Mouse (Mus musculus): ENCODE results near the gene Gast. TPM values are rescaled to one million over a fixed set of nuclear protein-coding genes. Genes with fewer than 3 reads are reported as not detected.
"Not testable (repeated sequence)": the region's sequence is repeated elsewhere in the genome, so short reads cannot be mapped to it uniquely, and the experiment has no call there.

The Gast gene
- polyA plus RNA-seq, 1 experiment = not detected

DNA sequence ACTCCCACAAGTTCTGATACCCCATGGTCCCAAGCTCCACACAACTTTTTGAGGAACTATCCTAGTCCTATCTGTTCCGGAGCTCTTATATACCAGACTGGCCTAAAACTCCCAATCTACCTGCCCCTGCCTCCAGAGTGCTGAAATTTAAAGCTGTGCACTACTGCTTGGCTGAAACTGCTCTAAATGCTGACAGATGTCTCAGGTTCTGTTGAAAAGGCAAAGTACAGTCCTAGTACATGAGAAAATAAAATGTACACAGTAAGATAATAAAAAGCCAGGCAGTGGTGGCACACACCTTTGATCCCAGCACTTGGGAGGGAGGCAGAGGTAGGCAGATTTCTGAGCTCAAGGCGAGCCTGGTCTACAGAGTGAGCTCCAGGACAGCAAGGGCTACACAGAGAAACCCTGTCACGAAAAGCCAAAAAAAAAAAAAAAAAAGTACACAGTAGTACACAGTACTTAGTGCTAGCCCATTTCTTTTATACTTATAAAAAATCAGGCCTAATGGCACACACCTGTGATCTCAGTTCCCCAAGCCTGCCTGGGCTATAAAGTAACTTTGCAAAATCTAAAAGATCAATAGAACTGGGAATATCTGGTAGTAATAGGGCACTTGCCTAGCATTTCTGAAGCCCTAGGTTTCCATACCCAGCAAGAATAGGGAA lies 11.5 kb upstream of the Gast start:
- Histone ChIP-seq H3K4me1 (ENCODE audit: control insufficient read depth, insufficient read depth, low read length) (no peaks in the 10 kb centered on the region), H3K9ac (ENCODE audit: low read depth, poor library complexity, severe bottlenecking) (peak overlapping the region; percentile 71), H3K9me3 (replicated peaks; ENCODE audit: control insufficient read depth, insufficient read depth, low read length, poor library complexity, severe bottlenecking) (no peaks in the 10 kb centered on the region), H3K4me3 (ENCODE audit: low read depth, low read length) (no peak overlapping the region), H3K36me3 (ENCODE audit: control insufficient read depth, insufficient read depth, low read length, poor library complexity, severe bottlenecking) (peaks cover 22% of the 10 kb centered on the region), H3K27me3 (ENCODE audit: control insufficient read depth, insufficient read depth, low read length, poor library complexity, severe bottlenecking) (no peaks in the 10 kb centered on the region), H3K27ac (ENCODE audit: insufficient read depth, low read length) (peak overlapping the region; percentile 59)
- TF ChIP-seq EP300 (IDR thresholded peaks at IDR 0.05; ENCODE audit: insufficient read depth, low read depth, low read length) = no peak
- TF ChIP-seq POLR2A (IDR thresholded peaks at IDR 0.05; ENCODE audit: insufficient read depth, low read length) = no peak

- Histone ChIP-seq H3K9me3 (replicated peaks; ENCODE audit: control insufficient read depth, insufficient read depth, low read length, poor library complexity, severe bottlenecking) (no peaks in the 10 kb centered on the region), H3K9ac (ENCODE audit: low read depth, poor library complexity, severe bottlenecking) (no peak overlapping the region), H3K4me3 (ENCODE audit: low read depth, low read length) (no peak overlapping the region), H3K36me3 (ENCODE audit: control insufficient read depth, insufficient read depth, low read length, poor library complexity, severe bottlenecking) (peaks cover 22% of the 10 kb centered on the region), H3K27ac (ENCODE audit: insufficient read depth, low read length) (no peak overlapping the region), H3K4me1 (ENCODE audit: control insufficient read depth, insufficient read depth, low read length) (no peaks in the 10 kb centered on the region), H3K27me3 (ENCODE audit: control insufficient read depth, insufficient read depth, low read length, poor library complexity, severe bottlenecking) (no peaks in the 10 kb centered on the region)
- TF ChIP-seq EP300 (IDR thresholded peaks at IDR 0.05; ENCODE audit: insufficient read depth, low read depth, low read length) = no peak
- peak; percentile 62 for TF ChIP-seq CTCF (IDR thresholded peaks at IDR 0.05; ENCODE audit: low read depth, low read length)
- no peak for TF ChIP-seq POLR2A (IDR thresholded peaks at IDR 0.05; ENCODE audit: insufficient read depth, low read length)
These were observed 10.6 kb upstream of the Gast start for GRCm38 (mm10) chr11:100323578-100323977.

GRCm38 (mm10) chr11:100325062-100325629 lies 9.1 kb upstream of the Gast start:
- TF ChIP-seq CTCF (IDR thresholded peaks at IDR 0.05; ENCODE audit: low read depth, low read length) (no peak), POLR2A (IDR thresholded peaks at IDR 0.05; ENCODE audit: insufficient read depth, low read length) (no peak), EP300 (IDR thresholded peaks at IDR 0.05; ENCODE audit: insufficient read depth, low read depth, low read length) (no peak)
- no peak overlapping the region for H3K27ac ChIP-seq (ENCODE audit: insufficient read depth, low read length)
- H3K36me3 ChIP-seq (ENCODE audit: control insufficient read depth, insufficient read depth, low read length, poor library complexity, severe bottlenecking) = peaks cover 22% of the 10 kb centered on the region
- no peaks in the 10 kb centered on the region for H3K4me1 ChIP-seq (ENCODE audit: control insufficient read depth, insufficient read depth, low read length)
- no peaks in the 10 kb centered on the region for H3K27me3 ChIP-seq (ENCODE audit: control insufficient read depth, insufficient read depth, low read length, poor library complexity, severe bottlenecking)
- H3K9ac ChIP-seq (ENCODE audit: low read depth, poor library complexity, severe bottlenecking) = no peak overlapping the region
- no peaks in the 10 kb centered on the region for H3K9me3 ChIP-seq (replicated peaks; ENCODE audit: control insufficient read depth, insufficient read depth, low read length, poor library complexity, severe bottlenecking)
- H3K4me3 ChIP-seq (ENCODE audit: low read depth, low read length) = no peak overlapping the region

DNA sequence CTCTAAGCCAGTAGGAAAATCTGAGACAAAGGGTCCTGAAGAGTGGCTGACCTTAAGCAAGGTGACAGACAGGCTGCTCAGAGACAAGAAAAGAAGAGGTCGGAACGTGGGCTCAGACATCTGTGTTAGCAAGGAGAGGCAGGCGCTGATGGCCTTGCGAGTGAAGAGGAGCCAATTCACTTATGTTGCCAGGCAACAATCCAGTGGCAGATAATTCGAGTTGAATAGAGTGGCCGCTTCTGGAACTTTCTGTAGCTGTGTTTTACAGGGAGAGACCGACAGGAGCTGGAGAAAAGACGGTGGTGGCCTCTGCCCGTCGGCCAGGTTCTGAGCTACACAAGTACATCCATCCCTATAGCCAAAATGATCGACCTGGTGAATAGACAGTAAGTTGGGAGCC lies 6.9 kb upstream of the Gast start:
- H3K9ac ChIP-seq (ENCODE audit: low read depth, poor library complexity, severe bottlenecking) = no peak overlapping the region
- no peaks in the 10 kb centered on the region for H3K4me1 ChIP-seq (ENCODE audit: control insufficient read depth, insufficient read depth, low read length)
- H3K36me3 ChIP-seq (ENCODE audit: control insufficient read depth, insufficient read depth, low read length, poor library complexity, severe bottlenecking) = peaks cover 6% of the 10 kb centered on the region
- no peaks in the 10 kb centered on the region for H3K9me3 ChIP-seq (replicated peaks; ENCODE audit: control insufficient read depth, insufficient read depth, low read length, poor library complexity, severe bottlenecking)
- no peak overlapping the region for H3K27ac ChIP-seq (ENCODE audit: insufficient read depth, low read length)
- H3K4me3 ChIP-seq (ENCODE audit: low read depth, low read length) = no peak overlapping the region
- TF ChIP-seq CTCF (IDR thresholded peaks at IDR 0.05; ENCODE audit: low read depth, low read length) (no peak), POLR2A (IDR thresholded peaks at IDR 0.05; ENCODE audit: insufficient read depth, low read length) (no peak), EP300 (IDR thresholded peaks at IDR 0.05; ENCODE audit: insufficient read depth, low read depth, low read length) (no peak)
- H3K27me3 ChIP-seq (ENCODE audit: control insufficient read depth, insufficient read depth, low read length, poor library complexity, severe bottlenecking) = no peaks in the 10 kb centered on the region

GRCm38 (mm10) chr11:100327761-100328160 lies 6.4 kb upstream of the Gast start:
- H3K9me3 ChIP-seq (replicated peaks; ENCODE audit: control insufficient read depth, insufficient read depth, low read length, poor library complexity, severe bottlenecking) = no peaks in the 10 kb centered on the region
- no peak overlapping the region for H3K27ac ChIP-seq (ENCODE audit: insufficient read depth, low read length)
- no peaks in the 10 kb centered on the region for H3K27me3 ChIP-seq (ENCODE audit: control insufficient read depth, insufficient read depth, low read length, poor library complexity, severe bottlenecking)
- H3K4me3 ChIP-seq (ENCODE audit: low read depth, low read length) = no peak overlapping the region
- no peaks in the 10 kb centered on the region for H3K4me1 ChIP-seq (ENCODE audit: control insufficient read depth, insufficient read depth, low read length)
- no peak for TF ChIP-seq POLR2A (IDR thresholded peaks at IDR 0.05; ENCODE audit: insufficient read depth, low read length)
- TF ChIP-seq EP300 (IDR thresholded peaks at IDR 0.05; ENCODE audit: insufficient read depth, low read depth, low read length) = no peak
- no peak for TF ChIP-seq CTCF (IDR thresholded peaks at IDR 0.05; ENCODE audit: low read depth, low read length)
- peaks cover 2% of the 10 kb centered on the region; the same call in 1 of the 2 replicates for H3K36me3 ChIP-seq (ENCODE audit: control insufficient read depth, insufficient read depth, low read length, poor library complexity, severe bottlenecking)
- no peak overlapping the region for H3K9ac ChIP-seq (ENCODE audit: low read depth, poor library complexity, severe bottlenecking)

- Histone ChIP-seq H3K27ac (ENCODE audit: insufficient read depth, low read length) (no peak overlapping the region), H3K27me3 (ENCODE audit: control insufficient read depth, insufficient read depth, low read length, poor library complexity, severe bottlenecking) (no peaks in the 10 kb centered on the region), H3K4me3 (ENCODE audit: low read depth, low read length) (peak overlapping the region; percentile 36), H3K4me1 (ENCODE audit: control insufficient read depth, insufficient read depth, low read length) (peaks cover 3% of the 10 kb centered on the region), H3K9ac (ENCODE audit: low read depth, poor library complexity, severe bottlenecking) (peak overlapping the region; percentile 7; the same call in 1 of the 2 replicates), H3K36me3 (ENCODE audit: control insufficient read depth, insufficient read depth, low read length, poor library complexity, severe bottlenecking) (no peaks in the 10 kb centered on the region), H3K9me3 (replicated peaks; ENCODE audit: control insufficient read depth, insufficient read depth, low read length, poor library complexity, severe bottlenecking) (no peaks in the 10 kb centered on the region)
- TF ChIP-seq EP300 (IDR thresholded peaks at IDR 0.05; ENCODE audit: insufficient read depth, low read depth, low read length) = no peak
- TF ChIP-seq CTCF (IDR thresholded peaks at IDR 0.05; ENCODE audit: low read depth, low read length) = no peak
- TF ChIP-seq POLR2A (IDR thresholded peaks at IDR 0.05; ENCODE audit: insufficient read depth, low read length) = no peak
These were observed 4.0 kb upstream of the Gast start for GRCm38 (mm10) chr11:100330235-100330634.

GRCm38 (mm10) chr11:100330816-100331375 lies 3.3 kb upstream of the Gast start:
- not testable (repeated sequence) for H3K4me1 ChIP-seq (ENCODE audit: control insufficient read depth, insufficient read depth, low read length); H3K9me3 ChIP-seq (replicated peaks; ENCODE audit: control insufficient read depth, insufficient read depth, low read length, poor library complexity, severe bottlenecking); H3K36me3 ChIP-seq (ENCODE audit: control insufficient read depth, insufficient read depth, low read length, poor library complexity, severe bottlenecking); H3K4me3 ChIP-seq (ENCODE audit: low read depth, low read length); H3K27ac ChIP-seq (ENCODE audit: insufficient read depth, low read length); H3K27me3 ChIP-seq (ENCODE audit: control insufficient read depth, insufficient read depth, low read length, poor library complexity, severe bottlenecking)
- H3K9ac ChIP-seq (ENCODE audit: low read depth, poor library complexity, severe bottlenecking) = peak overlapping the region; percentile 7

All from ES-Bruce4 (cell line).